Mouse (Mus musculus) megakaryocyte, embryonic 14.5 days (primary cell): Measurements from ENCODE around the gene Adgrl3. TPM values are rescaled to one million over a fixed set of nuclear protein-coding genes. Genes with fewer than 3 reads are reported as not detected.

ENCODE experiments used
- H3K27me3 ChIP-seq: replicated peaks from 2 replicates; pipeline ENCODE3; 2012; ENCODE audit warnings: inconsistent platforms
- H3K36me3 ChIP-seq: replicated peaks from 2 replicates; pipeline ENCODE3; 2012; ENCODE audit warnings: low read length, inconsistent platforms, mixed read lengths
- H3K4me1 ChIP-seq: 2 replicates; pipeline ENCODE4 v1.6.1; 2012; ENCODE audit warnings: inconsistent platforms
- H3K4me3 ChIP-seq: replicated peaks from 2 replicates; pipeline ENCODE3; 2012; ENCODE audit warnings: moderate library complexity, mild to moderate bottlenecking, inconsistent platforms
- H3K9me3 ChIP-seq: 2 replicates; pipeline ENCODE4 v1.6.1; 2012; ENCODE audit warnings: inconsistent platforms
- FLI1 ChIP-seq: IDR thresholded peaks from 2 replicates; pipeline ENCODE4 v1.6.1; 2012; ENCODE audit warnings: low read length, inconsistent platforms, mixed read lengths
- GATA1 ChIP-seq: IDR thresholded peaks from 3 replicates; pipeline ENCODE4 v1.6.1; 2012; ENCODE audit warnings: mixed read lengths, low read length, inconsistent platforms, borderline replicate concordance
- polyA plus RNA-seq: library from polyadenylated mRNA; stranded (reverse); fragments of >175 nt; gene quantifications from 2 replicates; pipeline ENCODE4 v1.2.3, GENCODE M21; 2012; ENCODE audit warnings: low replicate concordance; ENCODE audit not compliant: insufficient read depth

Adgrl3 gene
- polyA plus RNA-seq, 1 experiment = 0.10 TPM

- H3K36me3 ChIP-seq = no peaks in the 10 kb centered on the region
- TF ChIP-seq FLI1 (no peak), GATA1 (no peak)
- H3K4me1 ChIP-seq = no peaks in the 10 kb centered on the region
- no peaks in the 10 kb centered on the region for H3K27me3 ChIP-seq
- H3K4me3 ChIP-seq = no peak overlapping the region
- no peaks in the 10 kb centered on the region for H3K9me3 ChIP-seq
Measured at GRCm38 (mm10) chr5:81674275-81674974, 654.5 kb downstream of the Adgrl3 start.

GRCm38 (mm10) chr5:81674975-81675371, 655.0 kb downstream of the Adgrl3 start:
- H3K27me3 ChIP-seq = no peaks in the 10 kb centered on the region
- H3K9me3 ChIP-seq = no peaks in the 10 kb centered on the region
- TF ChIP-seq GATA1 (no peak), FLI1 (no peak)
- no peaks in the 10 kb centered on the region for H3K4me1 ChIP-seq
- no peaks in the 10 kb centered on the region for H3K36me3 ChIP-seq
- H3K4me3 ChIP-seq = no peak overlapping the region

GRCm38 (mm10) chr5:81676896-81677295, 657.0 kb downstream of the Adgrl3 start:
- Histone ChIP-seq H3K4me1 (no peaks in the 10 kb centered on the region), H3K27me3 (no peaks in the 10 kb centered on the region), H3K9me3 (no peaks in the 10 kb centered on the region), H3K4me3 (no peak overlapping the region), H3K36me3 (no peaks in the 10 kb centered on the region)
- TF ChIP-seq GATA1 (no peak), FLI1 (no peak)

- no peaks in the 10 kb centered on the region for H3K27me3 ChIP-seq
- H3K9me3 ChIP-seq = 0 out of 2 replicates have a peak, but pooled peaks cover 3% of the 10 kb centered on the region
- TF ChIP-seq GATA1 (no peak), FLI1 (no peak)
- no peak overlapping the region for H3K4me3 ChIP-seq
- H3K4me1 ChIP-seq = no peaks in the 10 kb centered on the region
- H3K36me3 ChIP-seq = no peaks in the 10 kb centered on the region
Measured at GRCm38 (mm10) chr5:81686206-81686605, 666.3 kb downstream of the Adgrl3 start.

GRCm38 (mm10) chr5:81686845-81687244, 666.9 kb downstream of the Adgrl3 start:
- Histone ChIP-seq H3K4me1 (no peaks in the 10 kb centered on the region), H3K36me3 (no peaks in the 10 kb centered on the region), H3K9me3 (0 out of 2 replicates have a peak, but pooled peaks cover 3% of the 10 kb centered on the region), H3K4me3 (no peak overlapping the region), H3K27me3 (no peaks in the 10 kb centered on the region)
- no peak for TF ChIP-seq GATA1
- no peak for TF ChIP-seq FLI1

- no peaks in the 10 kb centered on the region for H3K27me3 ChIP-seq
- no peak overlapping the region for H3K4me3 ChIP-seq
- H3K4me1 ChIP-seq = no peaks in the 10 kb centered on the region
- H3K36me3 ChIP-seq = no peaks in the 10 kb centered on the region
- no peaks in the 10 kb centered on the region for H3K9me3 ChIP-seq
- no peak for TF ChIP-seq GATA1
- TF ChIP-seq FLI1 = no peak
Measured at GRCm38 (mm10) chr5:81729620-81730019, 709.7 kb downstream of the Adgrl3 start.

GRCm38 (mm10) chr5:81736008-81736407, 716.1 kb downstream of the Adgrl3 start:
- H3K4me3 ChIP-seq = no peak overlapping the region
- H3K27me3 ChIP-seq = no peaks in the 10 kb centered on the region
- TF ChIP-seq FLI1 (no peak), GATA1 (no peak)
- H3K9me3 ChIP-seq = no peaks in the 10 kb centered on the region
- H3K36me3 ChIP-seq = no peaks in the 10 kb centered on the region
- no peaks in the 10 kb centered on the region for H3K4me1 ChIP-seq

GRCm38 (mm10) chr5:81738286-81739032, 718.5 kb downstream of the Adgrl3 start:
- TF ChIP-seq GATA1 (no peak), FLI1 (no peak)
- Histone ChIP-seq H3K4me1 (no peaks in the 10 kb centered on the region), H3K4me3 (no peak overlapping the region)

GRCm38 (mm10) chr5:81752426-81752825, 732.5 kb downstream of the Adgrl3 start:
- no peaks in the 10 kb centered on the region for H3K4me1 ChIP-seq
- H3K36me3 ChIP-seq = no peaks in the 10 kb centered on the region
- H3K27me3 ChIP-seq = no peaks in the 10 kb centered on the region
- TF ChIP-seq GATA1 = no peak
- TF ChIP-seq FLI1 = no peak
- no peaks in the 10 kb centered on the region for H3K9me3 ChIP-seq
- no peak overlapping the region for H3K4me3 ChIP-seq

More at GRCm38 (mm10) chr5:81738286-81739032, 718.5 kb downstream of the Adgrl3 start:
- Histone ChIP-seq H3K27me3 (no peaks in the 10 kb centered on the region), H3K9me3 (no peaks in the 10 kb centered on the region), H3K36me3 (no peaks in the 10 kb centered on the region)

- Histone ChIP-seq H3K9me3 (no peaks in the 10 kb centered on the region), H3K36me3 (no peaks in the 10 kb centered on the region), H3K4me1 (no peaks in the 10 kb centered on the region), H3K27me3 (no peaks in the 10 kb centered on the region), H3K4me3 (no peak overlapping the region)
- TF ChIP-seq FLI1 (no peak), GATA1 (no peak)
Measured at GRCm38 (mm10) chr5:81755711-81756110, 735.8 kb downstream of the Adgrl3 start.
